Mouse (Mus musculus): ENCODE measurements around the gene 9530053A07Rik. TPM values are rescaled to one million over a fixed set of nuclear protein-coding genes. Genes with fewer than 3 reads are reported as not detected.
"Not testable (repeated sequence)": the region's sequence is repeated elsewhere in the genome, so short reads cannot be mapped to it uniquely, and the experiment has no call there.

The 9530053A07Rik gene
- polyA plus RNA-seq, 1 experiment = not detected

DNA sequence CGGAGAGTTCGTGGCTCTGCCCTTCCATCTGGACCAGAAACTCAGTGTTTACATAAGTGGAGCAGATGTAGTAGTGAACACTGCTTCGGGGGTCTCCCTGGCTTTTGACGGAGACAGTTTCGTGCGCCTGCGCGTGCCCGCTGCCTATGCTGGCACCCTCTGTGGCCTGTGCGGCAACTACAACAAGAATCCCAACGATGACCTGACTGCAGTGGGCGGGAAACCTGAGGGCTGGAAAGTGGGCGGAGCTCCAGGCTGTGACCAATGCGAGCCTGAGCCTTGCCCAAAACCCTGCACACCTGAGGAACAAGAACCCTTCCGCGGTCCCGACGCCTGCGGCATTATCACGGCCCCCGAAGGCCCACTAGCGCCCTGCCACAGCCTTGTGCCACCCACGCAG lies 24.6 kb upstream of the 9530053A07Rik start:
- Histone ChIP-seq H3K4me3 (ENCODE audit: insufficient read depth, low read depth, low read length) (peak overlapping the region; percentile 45; the same call in 1 of the 2 replicates), H3K27ac (ENCODE audit: insufficient read depth, low read depth, low read length) (no peak overlapping the region), H3K27me3 (replicated peaks; ENCODE audit: control insufficient read depth, insufficient read depth, low read length) (no peaks in the 10 kb centered on the region), H3K4me1 (ENCODE audit: control insufficient read depth, insufficient read depth, low read length) (no peaks in the 10 kb centered on the region), H3K36me3 (ENCODE audit: control insufficient read depth, insufficient read depth, low read length) (no peaks in the 10 kb centered on the region)
- 5% methylated on average over 23 of the region's 23 CpGs for WGBS
- peak; percentile 68 for DNase-seq
- TF ChIP-seq POLR2A (IDR thresholded peaks at IDR 0.05; ENCODE audit: low read depth, low read length) (no peak), CTCF (conservative IDR thresholded peaks at IDR 0.05; ENCODE audit: insufficient read depth, insufficient read length, low read depth, low read length) (0 out of 2 replicates have a peak, but pooled peaks have one; percentile 28)

GRCm38 (mm10) chr7:28106241-28106640 lies 23.0 kb upstream of the 9530053A07Rik start:
- no peak for TF ChIP-seq POLR2A (IDR thresholded peaks at IDR 0.05; ENCODE audit: low read depth, low read length)
- TF ChIP-seq CTCF (conservative IDR thresholded peaks at IDR 0.05; ENCODE audit: insufficient read depth, insufficient read length, low read depth, low read length) = no peak
- no peaks in the 10 kb centered on the region for H3K27me3 ChIP-seq (replicated peaks; ENCODE audit: control insufficient read depth, insufficient read depth, low read length)
- H3K36me3 ChIP-seq (ENCODE audit: control insufficient read depth, insufficient read depth, low read length) = no peaks in the 10 kb centered on the region
- no peak overlapping the region for H3K27ac ChIP-seq (ENCODE audit: insufficient read depth, low read depth, low read length)
- 90% methylated on average over 11 of the region's 11 CpGs for WGBS
- no peak for DNase-seq
- H3K4me3 ChIP-seq (ENCODE audit: insufficient read depth, low read depth, low read length) = no peak overlapping the region
- H3K4me1 ChIP-seq (ENCODE audit: control insufficient read depth, insufficient read depth, low read length) = no peaks in the 10 kb centered on the region

DNA sequence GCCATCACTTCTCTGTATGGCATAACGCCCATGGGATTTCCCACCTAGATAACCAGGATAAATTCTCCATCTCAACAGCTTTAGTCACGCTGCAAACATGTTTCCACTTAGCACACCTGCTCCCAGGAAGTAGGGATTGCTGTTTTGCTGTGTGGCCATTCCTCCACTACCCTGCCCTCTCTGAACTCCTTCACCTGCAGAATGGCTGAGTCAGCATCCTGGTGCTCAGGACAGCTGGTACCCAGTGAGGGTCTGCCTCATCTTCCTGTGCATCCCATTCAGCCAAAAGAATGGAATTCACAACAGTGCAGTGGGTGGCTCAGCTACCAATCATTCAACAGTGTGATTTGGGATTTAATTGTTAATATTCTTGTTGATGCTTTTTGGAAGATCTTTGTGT lies 14.6 kb upstream of the 9530053A07Rik start:
- Histone ChIP-seq H3K4me1 (ENCODE audit: control insufficient read depth, insufficient read depth, low read length) (no peaks in the 10 kb centered on the region), H3K4me3 (ENCODE audit: insufficient read depth, low read depth, low read length) (no peak overlapping the region), H3K27me3 (replicated peaks; ENCODE audit: control insufficient read depth, insufficient read depth, low read length) (no peaks in the 10 kb centered on the region), H3K27ac (ENCODE audit: insufficient read depth, low read depth, low read length) (no peak overlapping the region), H3K36me3 (ENCODE audit: control insufficient read depth, insufficient read depth, low read length) (no peaks in the 10 kb centered on the region)
- 68% methylated on average over 2 of the region's 2 CpGs for WGBS
- no peak for TF ChIP-seq POLR2A (IDR thresholded peaks at IDR 0.05; ENCODE audit: low read depth, low read length)
- no peak for TF ChIP-seq CTCF (conservative IDR thresholded peaks at IDR 0.05; ENCODE audit: insufficient read depth, insufficient read length, low read depth, low read length)
- DNase-seq = no peak

- H3K4me1 ChIP-seq (ENCODE audit: control insufficient read depth, insufficient read depth, low read length) = no peaks in the 10 kb centered on the region
- WGBS = 52% methylated on average over 5 of the region's 5 CpGs
- no peaks in the 10 kb centered on the region for H3K27me3 ChIP-seq (replicated peaks; ENCODE audit: control insufficient read depth, insufficient read depth, low read length)
- no peak overlapping the region for H3K4me3 ChIP-seq (ENCODE audit: insufficient read depth, low read depth, low read length)
- TF ChIP-seq POLR2A (IDR thresholded peaks at IDR 0.05; ENCODE audit: low read depth, low read length) (no peak), CTCF (conservative IDR thresholded peaks at IDR 0.05; ENCODE audit: insufficient read depth, insufficient read length, low read depth, low read length) (peak; percentile 44)
- H3K36me3 ChIP-seq (ENCODE audit: control insufficient read depth, insufficient read depth, low read length) = no peaks in the 10 kb centered on the region
- H3K27ac ChIP-seq (ENCODE audit: insufficient read depth, low read depth, low read length) = no peak overlapping the region
- DNase-seq = peak; percentile 42
Observed at GRCm38 (mm10) chr7:28137613-28138012, 8.3 kb downstream of the 9530053A07Rik start.

- WGBS = 9% methylated on average over 3 of the region's 3 CpGs
- Histone ChIP-seq H3K4me3 (ENCODE audit: insufficient read depth, low read depth, low read length) (no peak overlapping the region), H3K27ac (ENCODE audit: insufficient read depth, low read depth, low read length) (no peak overlapping the region), H3K36me3 (ENCODE audit: control insufficient read depth, insufficient read depth, low read length) (no peaks in the 10 kb centered on the region), H3K4me1 (ENCODE audit: control insufficient read depth, insufficient read depth, low read length) (no peaks in the 10 kb centered on the region), H3K27me3 (replicated peaks; ENCODE audit: control insufficient read depth, insufficient read depth, low read length) (no peaks in the 10 kb centered on the region)
- DNase-seq = peak; percentile 58
- TF ChIP-seq CTCF (conservative IDR thresholded peaks at IDR 0.05; ENCODE audit: insufficient read depth, insufficient read length, low read depth, low read length) (peak; percentile 88), POLR2A (IDR thresholded peaks at IDR 0.05; ENCODE audit: low read depth, low read length) (no peak)
Observed at GRCm38 (mm10) chr7:28148263-28148662, 19.0 kb downstream of the 9530053A07Rik start.

GRCm38 (mm10) chr7:28149841-28150240 lies 20.6 kb downstream of the 9530053A07Rik start:
- Histone ChIP-seq H3K4me1 (ENCODE audit: control insufficient read depth, insufficient read depth, low read length) (no peaks in the 10 kb centered on the region), H3K27ac (ENCODE audit: insufficient read depth, low read depth, low read length) (no peak overlapping the region), H3K4me3 (ENCODE audit: insufficient read depth, low read depth, low read length) (no peak overlapping the region), H3K36me3 (ENCODE audit: control insufficient read depth, insufficient read depth, low read length) (no peaks in the 10 kb centered on the region), H3K27me3 (replicated peaks; ENCODE audit: control insufficient read depth, insufficient read depth, low read length) (no peaks in the 10 kb centered on the region)
- TF ChIP-seq CTCF (conservative IDR thresholded peaks at IDR 0.05; ENCODE audit: insufficient read depth, insufficient read length, low read depth, low read length) (no peak), POLR2A (IDR thresholded peaks at IDR 0.05; ENCODE audit: low read depth, low read length) (no peak)
- no peak for DNase-seq
- 89% methylated on average over 1 of the region's 1 CpGs for WGBS

- TF ChIP-seq POLR2A (IDR thresholded peaks at IDR 0.05; ENCODE audit: low read depth, low read length) (no peak), CTCF (conservative IDR thresholded peaks at IDR 0.05; ENCODE audit: insufficient read depth, insufficient read length, low read depth, low read length) (peak; percentile 56)
- DNase-seq = peak; percentile 29
- 15% methylated on average over 13 of the region's 13 CpGs for WGBS
- no peaks in the 10 kb centered on the region for H3K36me3 ChIP-seq (ENCODE audit: control insufficient read depth, insufficient read depth, low read length)
- H3K27me3 ChIP-seq (replicated peaks; ENCODE audit: control insufficient read depth, insufficient read depth, low read length) = no peaks in the 10 kb centered on the region
- H3K27ac ChIP-seq (ENCODE audit: insufficient read depth, low read depth, low read length) = no peak overlapping the region
- no peak overlapping the region for H3K4me3 ChIP-seq (ENCODE audit: insufficient read depth, low read depth, low read length)
- H3K4me1 ChIP-seq (ENCODE audit: control insufficient read depth, insufficient read depth, low read length) = no peaks in the 10 kb centered on the region
Observed at GRCm38 (mm10) chr7:28151584-28152221, 22.4 kb downstream of the 9530053A07Rik start.

GRCm38 (mm10) chr7:28153595-28153994 lies 24.3 kb downstream of the 9530053A07Rik start:
- H3K27me3 ChIP-seq (replicated peaks; ENCODE audit: control insufficient read depth, insufficient read depth, low read length); H3K4me3 ChIP-seq (ENCODE audit: insufficient read depth, low read depth, low read length); H3K36me3 ChIP-seq (ENCODE audit: control insufficient read depth, insufficient read depth, low read length); H3K4me1 ChIP-seq (ENCODE audit: control insufficient read depth, insufficient read depth, low read length); H3K27ac ChIP-seq (ENCODE audit: insufficient read depth, low read depth, low read length); DNase-seq: not testable (repeated sequence)
- 38% methylated on average over 5 of the region's 5 CpGs for WGBS
